Mouse (Mus musculus) lung, postnatal 0 days (tissue): ENCODE measurements around the gene Nf2.

Experiments used
- CTCF ChIP-seq: IDR thresholded peaks from 2 replicates; pipeline ENCODE4 v1.5.1; 2016; ENCODE audit warnings: antibody characterized with exemption, mild to moderate bottlenecking
- EP300 ChIP-seq: IDR thresholded peaks from 2 replicates; pipeline ENCODE4 v1.6.1; 2016; ENCODE audit warnings: antibody characterized with exemption, mild to moderate bottlenecking, control low read depth

GRCm38 (mm10) chr11:4827916-4828315, 21.4 kb downstream of the Nf2 start:
- TF ChIP-seq EP300 (no peak), CTCF (no peak)
